Mouse (Mus musculus): ENCODE results near the gene Zfp202. TPM values are rescaled to one million over a fixed set of nuclear protein-coding genes. Genes with fewer than 3 reads are reported as not detected.

Zfp202 gene
- polyA plus RNA-seq, 1 experiment from 2014 or later, result 8.1 TPM

DNA sequence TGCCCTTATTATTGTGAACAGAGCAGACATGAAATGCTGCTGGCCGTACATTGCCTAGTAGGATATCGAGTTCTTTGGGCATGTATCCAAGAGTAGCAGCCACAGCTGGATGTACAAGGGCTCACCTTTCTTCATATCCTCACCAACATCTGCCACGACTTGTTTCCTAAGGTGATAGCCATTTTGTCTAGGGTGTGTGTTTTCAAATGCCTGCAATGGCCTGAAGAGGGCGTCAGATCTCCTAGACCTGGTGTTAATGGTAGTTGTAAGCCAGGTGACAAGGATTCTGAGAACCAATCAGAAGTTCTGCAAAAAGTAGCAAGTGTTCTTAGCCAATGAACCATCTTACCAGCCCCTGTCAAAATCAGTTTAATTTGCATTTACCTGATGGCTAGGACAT is 24.5 kb downstream of the Zfp202 start:
- Histone ChIP-seq H3K9me3 (no peaks in the 10 kb centered on the region), H3K4me2 (no peak overlapping the region), H3K36me3 (peaks cover 19% of the 10 kb centered on the region), H3K27me3 (no peaks in the 10 kb centered on the region), H3K9ac (no peak overlapping the region), H3K4me1 (no peaks in the 10 kb centered on the region), H3K27ac (no peak overlapping the region), H3K4me3 (no peak overlapping the region)
- no peak for ATAC-seq (ENCODE audit: insufficient number of reproducible peaks, insufficient read depth, low FRiP score, low TSS enrichment, low read depth)
- WGBS, result 66% methylated on average over 4 of the region's 4 CpGs

DNA sequence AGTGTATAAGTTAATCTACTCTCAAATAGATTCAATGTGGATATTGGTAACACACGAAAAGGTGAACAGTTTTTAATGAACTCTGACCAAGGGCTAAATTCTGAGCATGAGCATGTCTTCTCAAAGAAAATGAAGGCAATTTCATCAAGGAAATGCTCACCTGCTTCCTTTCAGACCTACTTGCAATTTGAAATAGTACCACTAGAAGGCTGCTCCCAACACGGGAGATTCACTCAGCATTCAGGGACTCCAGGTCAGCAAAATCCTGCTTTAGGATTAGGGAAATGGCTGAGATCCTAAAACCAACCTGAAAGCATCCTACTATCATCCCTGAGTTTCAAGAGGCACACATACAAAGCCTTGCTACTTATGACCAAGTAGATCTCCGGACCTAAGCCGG is 32.2 kb downstream of the Zfp202 start:
- Histone ChIP-seq H3K36me3 (no peaks in the 10 kb centered on the region), H3K4me1 (no peaks in the 10 kb centered on the region), H3K4me2 (no peak overlapping the region), H3K4me3 (no peak overlapping the region), H3K27ac (no peak overlapping the region), H3K27me3 (peaks cover 6% of the 10 kb centered on the region), H3K9me3 (no peaks in the 10 kb centered on the region), H3K9ac (no peak overlapping the region)
- 73% methylated on average over 4 of the region's 4 CpGs for WGBS
- ATAC-seq (ENCODE audit: insufficient number of reproducible peaks, insufficient read depth, low FRiP score, low TSS enrichment, low read depth), result no peak

DNA sequence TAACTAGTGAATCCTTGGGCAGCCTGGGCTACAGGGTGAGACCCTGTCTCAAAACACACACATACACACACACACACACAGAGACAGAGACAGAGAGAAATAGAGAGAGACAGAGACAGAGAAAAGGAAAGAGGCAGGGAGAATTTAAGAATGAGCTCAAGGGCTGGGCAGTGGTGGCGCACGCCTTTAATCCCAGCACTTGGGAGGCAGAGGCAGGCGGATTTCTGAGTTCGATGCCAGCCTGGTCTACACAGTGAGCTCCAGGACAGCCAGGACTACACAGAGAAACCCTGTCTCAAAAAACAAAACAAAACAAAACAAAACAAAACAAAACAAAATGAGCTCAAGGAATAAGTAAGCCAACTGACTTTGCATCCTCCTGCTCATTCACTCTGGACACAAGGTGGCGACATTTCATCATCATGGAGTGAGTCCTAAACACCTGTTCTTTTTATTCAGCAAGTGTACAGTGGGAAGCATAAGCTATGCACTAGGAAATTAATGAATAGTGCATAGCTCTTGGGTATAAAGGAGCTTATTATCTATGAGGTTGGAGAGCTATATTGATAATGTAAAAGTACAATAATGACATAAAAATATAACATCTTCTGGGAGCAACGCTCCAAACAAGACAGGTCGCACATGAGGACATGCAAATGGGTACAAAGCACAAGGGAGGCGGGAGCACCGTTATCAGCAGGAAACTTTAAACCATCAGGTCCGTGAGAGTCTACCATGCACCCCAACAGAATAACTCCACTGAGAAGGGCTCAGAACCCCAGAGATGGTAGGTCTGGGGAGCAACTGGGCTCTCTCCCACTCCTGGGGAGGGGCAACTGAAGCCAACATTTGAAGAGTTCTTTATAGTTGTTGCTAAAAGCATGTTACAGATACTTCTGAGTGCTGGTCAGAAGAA is 36.0 kb downstream of the Zfp202 start:
- no peak for ATAC-seq (ENCODE audit: insufficient number of reproducible peaks, insufficient read depth, low FRiP score, low TSS enrichment, low read depth)
- 70% methylated on average over 10 of the region's 10 CpGs for WGBS

DNA sequence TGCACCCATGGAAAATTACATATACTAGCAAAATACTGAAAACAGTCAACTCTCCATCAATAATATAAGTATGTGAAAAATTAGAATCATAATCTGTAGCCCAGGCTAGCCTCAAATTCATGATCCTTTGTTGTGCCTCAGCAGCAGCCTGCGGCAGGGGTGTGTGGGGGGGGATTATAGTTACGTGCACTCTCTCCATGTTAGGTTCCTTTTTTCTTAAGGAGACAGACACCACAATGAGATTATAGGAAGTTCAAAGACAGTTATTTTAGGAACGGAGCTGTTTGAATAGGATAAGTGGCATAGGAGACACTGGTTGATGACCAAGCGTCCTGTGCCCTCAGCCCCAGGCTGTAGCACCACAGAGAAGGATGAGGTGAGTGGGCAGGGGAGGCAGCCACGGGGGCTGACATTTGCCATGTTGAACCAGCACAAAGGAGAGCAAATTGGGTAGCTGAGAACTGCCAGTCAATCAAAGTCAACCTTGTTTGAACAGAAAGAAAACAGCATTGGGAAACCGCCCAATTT is 36.8 kb downstream of the Zfp202 start:
- Histone ChIP-seq H3K4me2 (no peak overlapping the region), H3K27me3 (peaks cover 10% of the 10 kb centered on the region), H3K9me3 (no peaks in the 10 kb centered on the region), H3K27ac (no peak overlapping the region), H3K4me1 (no peaks in the 10 kb centered on the region), H3K36me3 (no peaks in the 10 kb centered on the region), H3K4me3 (no peak overlapping the region), H3K9ac (no peak overlapping the region)
- no peak for ATAC-seq (ENCODE audit: insufficient number of reproducible peaks, insufficient read depth, low FRiP score, low TSS enrichment, low read depth)
- 40% methylated on average over 6 of the region's 6 CpGs for WGBS

More for the DNA sequence above, 36.0 kb downstream of the Zfp202 start:
- H3K4me2 ChIP-seq, result no peak overlapping the region
- H3K9ac ChIP-seq, result no peak overlapping the region
- no peaks in the 10 kb centered on the region for H3K9me3 ChIP-seq
- H3K4me1 ChIP-seq, result no peaks in the 10 kb centered on the region
- H3K27ac ChIP-seq, result no peak overlapping the region
- no peaks in the 10 kb centered on the region for H3K36me3 ChIP-seq
- no peak overlapping the region for H3K4me3 ChIP-seq
- peaks cover 10% of the 10 kb centered on the region for H3K27me3 ChIP-seq

DNA sequence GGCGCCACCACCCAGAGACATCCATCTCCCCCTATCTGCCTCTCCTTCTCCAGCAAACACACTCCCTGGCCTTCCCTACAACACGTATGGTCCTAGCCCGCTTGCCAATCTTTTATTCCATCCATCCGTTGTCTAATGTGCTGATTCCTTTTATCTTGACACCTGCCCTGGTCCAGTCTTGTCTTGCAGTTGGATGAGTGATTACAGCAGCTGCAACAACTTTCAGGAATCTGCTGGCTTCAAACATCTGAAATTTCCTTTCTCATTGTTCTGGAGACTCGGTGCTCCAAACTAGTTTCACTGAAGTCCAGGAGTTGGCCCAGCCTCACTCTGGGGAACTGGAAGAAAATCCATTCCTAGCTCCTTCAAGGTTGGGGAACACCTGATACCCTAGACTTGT is 37.4 kb downstream of the Zfp202 start:
- no peaks in the 10 kb centered on the region for H3K9me3 ChIP-seq
- WGBS, result 45% methylated on average over 5 of the region's 5 CpGs

DNA sequence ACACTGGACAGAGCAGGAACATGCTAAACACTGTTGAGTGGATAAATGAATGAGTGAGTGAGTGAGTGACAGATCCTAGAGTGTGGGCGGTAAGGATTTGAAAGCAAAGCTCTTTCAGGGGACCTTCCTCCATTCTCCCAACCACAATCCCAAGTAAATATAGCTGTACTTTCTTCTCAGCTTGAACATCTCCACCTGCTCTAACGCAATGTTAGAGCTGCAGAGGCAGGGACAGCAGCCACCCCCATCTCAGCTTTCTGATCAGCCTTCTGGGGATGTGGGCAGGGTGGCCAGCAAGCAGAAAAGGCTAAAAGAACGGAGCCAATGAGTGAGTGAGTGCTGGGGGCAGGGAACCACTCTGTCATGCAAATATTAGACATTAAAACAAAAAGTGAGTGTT is 38.9 kb downstream of the Zfp202 start:
- H3K36me3 ChIP-seq, result no peaks in the 10 kb centered on the region
- H3K4me2 ChIP-seq, result no peak overlapping the region
- 81% methylated on average over 3 of the region's 3 CpGs for WGBS
- ATAC-seq (ENCODE audit: insufficient number of reproducible peaks, insufficient read depth, low FRiP score, low TSS enrichment, low read depth), result no peak
- H3K9me3 ChIP-seq, result no peaks in the 10 kb centered on the region
- no peak overlapping the region for H3K4me3 ChIP-seq
- peaks cover 5% of the 10 kb centered on the region; the same call in 1 of the 2 replicates for H3K4me1 ChIP-seq
- no peak overlapping the region for H3K27ac ChIP-seq
- no peak overlapping the region for H3K9ac ChIP-seq
- peaks cover 10% of the 10 kb centered on the region for H3K27me3 ChIP-seq

More for the DNA sequence above, 37.4 kb downstream of the Zfp202 start:
- no peak overlapping the region for H3K9ac ChIP-seq
- H3K4me2 ChIP-seq, result no peak overlapping the region
- peaks cover 10% of the 10 kb centered on the region for H3K27me3 ChIP-seq
- no peak overlapping the region for H3K4me3 ChIP-seq
- no peak for ATAC-seq (ENCODE audit: insufficient number of reproducible peaks, insufficient read depth, low FRiP score, low TSS enrichment, low read depth)
- no peak overlapping the region for H3K27ac ChIP-seq
- no peaks in the 10 kb centered on the region for H3K36me3 ChIP-seq
- H3K4me1 ChIP-seq, result no peaks in the 10 kb centered on the region

DNA sequence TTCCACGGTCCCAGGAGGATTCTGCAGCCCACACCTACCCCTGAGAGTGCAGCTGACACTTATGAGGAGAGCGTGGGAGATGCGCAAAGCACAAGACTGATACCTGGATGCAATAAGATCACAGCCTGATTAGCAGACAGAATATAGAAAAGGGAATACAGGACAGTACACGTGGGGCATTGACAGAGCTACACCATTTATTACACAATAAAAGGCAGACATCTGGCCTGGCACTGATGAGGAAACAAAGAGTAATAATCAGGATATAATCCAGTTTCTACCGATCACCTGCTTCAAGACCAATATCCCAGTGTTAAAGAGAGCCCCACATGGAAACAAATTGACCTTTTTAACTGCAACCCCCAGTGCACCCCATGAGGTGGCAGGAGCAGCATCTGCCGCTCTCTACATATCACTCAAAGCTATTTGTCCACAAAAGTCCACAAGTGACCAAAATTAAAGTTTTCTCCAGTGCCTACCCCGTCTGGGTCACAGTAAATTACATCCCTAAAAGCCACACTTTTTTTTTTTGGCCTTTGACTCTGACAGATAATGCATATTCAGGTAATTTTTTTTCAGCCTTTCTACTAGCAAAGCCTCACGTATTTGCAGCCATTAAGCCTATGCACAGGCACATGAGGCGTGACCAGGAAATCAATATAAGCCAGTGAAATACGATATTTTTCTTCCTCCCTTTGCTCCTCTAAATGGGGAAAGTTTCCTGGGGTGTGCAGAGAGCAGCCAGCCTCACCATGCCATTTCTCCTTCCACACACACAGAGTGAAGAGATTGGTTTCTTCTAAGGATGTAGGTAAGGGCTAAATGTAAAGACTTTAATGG is 42.3 kb downstream of the Zfp202 start:
- WGBS, result 58% methylated on average over 10 of the region's 10 CpGs
- Histone ChIP-seq H3K9ac (no peak overlapping the region), H3K4me3 (no peak overlapping the region), H3K9me3 (no peaks in the 10 kb centered on the region), H3K27ac (no peak overlapping the region), H3K36me3 (no peaks in the 10 kb centered on the region), H3K4me1 (peaks cover 5% of the 10 kb centered on the region; the same call in 1 of the 2 replicates), H3K4me2 (no peak overlapping the region), H3K27me3 (peaks cover 14% of the 10 kb centered on the region)
- ATAC-seq (ENCODE audit: insufficient number of reproducible peaks, insufficient read depth, low FRiP score, low TSS enrichment, low read depth), result peak; percentile 32; the same call in 1 of the 2 replicates

DNA sequence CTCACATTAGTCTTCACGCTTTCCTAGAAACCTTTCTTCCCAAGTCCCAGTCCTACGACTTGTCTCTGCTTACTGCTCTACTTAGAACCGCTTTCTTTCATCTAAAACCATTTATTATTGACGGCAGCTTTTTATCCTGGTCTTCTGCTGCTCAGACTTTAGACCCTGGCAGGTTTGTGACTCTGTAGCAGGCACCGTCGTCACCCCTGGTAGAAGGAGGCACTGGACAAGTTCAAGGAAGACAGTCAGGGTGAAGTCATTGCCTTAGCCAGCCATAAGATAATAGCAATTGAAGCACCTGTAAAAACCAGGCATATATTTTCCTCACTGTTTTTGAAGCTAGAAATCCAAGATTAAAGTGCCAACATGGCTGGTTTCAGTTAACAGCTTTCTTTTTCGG is 43.1 kb downstream of the Zfp202 start:
- H3K36me3 ChIP-seq, result no peaks in the 10 kb centered on the region
- no peak overlapping the region for H3K27ac ChIP-seq
- H3K9ac ChIP-seq, result no peak overlapping the region
- H3K4me1 ChIP-seq, result peaks cover 5% of the 10 kb centered on the region; the same call in 1 of the 2 replicates
- WGBS, result 88% methylated on average over 7 of the region's 7 CpGs
- H3K27me3 ChIP-seq, result peaks cover 21% of the 10 kb centered on the region
- ATAC-seq (ENCODE audit: insufficient number of reproducible peaks, insufficient read depth, low FRiP score, low TSS enrichment, low read depth), result no peak
- H3K4me2 ChIP-seq, result no peak overlapping the region
- no peak overlapping the region for H3K4me3 ChIP-seq
- no peaks in the 10 kb centered on the region for H3K9me3 ChIP-seq

DNA sequence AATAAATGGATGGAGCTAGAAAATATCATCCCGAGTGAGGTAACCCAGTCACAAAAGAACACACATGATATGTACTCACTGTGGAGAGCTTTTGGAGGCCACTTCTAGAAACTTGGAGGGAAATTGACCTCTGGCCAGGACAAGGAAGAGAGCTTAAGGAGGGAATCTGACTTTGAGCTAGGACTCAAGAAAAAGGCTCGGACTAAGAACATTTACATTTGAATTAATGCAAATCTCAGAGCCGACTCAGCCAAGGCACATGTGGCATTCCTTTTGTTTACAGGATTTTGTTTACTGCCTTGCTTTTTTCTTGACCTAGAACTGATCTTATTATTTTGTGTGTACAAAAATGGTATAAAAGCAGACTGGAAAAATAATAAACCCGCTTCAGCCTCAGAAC is 47.6 kb downstream of the Zfp202 start:
- Histone ChIP-seq H3K27ac (no peak overlapping the region), H3K4me3 (no peak overlapping the region), H3K9me3 (no peaks in the 10 kb centered on the region), H3K4me1 (peaks cover 11% of the 10 kb centered on the region; the same call in 1 of the 2 replicates), H3K4me2 (no peak overlapping the region), H3K9ac (no peak overlapping the region), H3K27me3 (peaks cover 32% of the 10 kb centered on the region), H3K36me3 (no peaks in the 10 kb centered on the region)
- 32% methylated on average over 4 of the region's 4 CpGs for WGBS
- no peak for ATAC-seq (ENCODE audit: insufficient number of reproducible peaks, insufficient read depth, low FRiP score, low TSS enrichment, low read depth)

DNA sequence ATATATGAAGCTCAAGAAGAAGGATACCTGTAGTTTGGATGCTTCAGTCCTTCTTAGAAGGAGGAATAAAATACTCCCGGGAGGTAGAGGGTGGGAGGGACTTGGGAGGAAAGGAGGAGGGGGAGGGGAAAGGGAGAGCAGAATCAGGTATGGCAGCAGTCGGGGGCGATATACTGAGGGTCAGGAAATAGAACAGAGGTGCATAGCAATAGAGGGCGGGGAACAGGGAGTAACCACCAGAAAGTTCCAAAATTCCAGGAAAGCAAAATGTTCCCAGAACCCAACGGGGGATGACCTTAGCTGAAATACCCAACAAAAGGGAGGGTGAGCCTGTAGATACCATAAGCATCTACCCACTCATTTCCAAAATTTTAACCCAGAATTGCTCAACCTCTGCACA is 48.2 kb downstream of the Zfp202 start:
- WGBS, result 21% methylated on average over 5 of the region's 5 CpGs
- Histone ChIP-seq H3K9me3 (no peaks in the 10 kb centered on the region), H3K4me2 (no peak overlapping the region), H3K27ac (no peak overlapping the region), H3K4me3 (no peak overlapping the region), H3K36me3 (no peaks in the 10 kb centered on the region), H3K27me3 (peaks cover 32% of the 10 kb centered on the region), H3K4me1 (peaks cover 9% of the 10 kb centered on the region; the same call in 1 of the 2 replicates), H3K9ac (no peak overlapping the region)
- no peak for ATAC-seq (ENCODE audit: insufficient number of reproducible peaks, insufficient read depth, low FRiP score, low TSS enrichment, low read depth)

DNA sequence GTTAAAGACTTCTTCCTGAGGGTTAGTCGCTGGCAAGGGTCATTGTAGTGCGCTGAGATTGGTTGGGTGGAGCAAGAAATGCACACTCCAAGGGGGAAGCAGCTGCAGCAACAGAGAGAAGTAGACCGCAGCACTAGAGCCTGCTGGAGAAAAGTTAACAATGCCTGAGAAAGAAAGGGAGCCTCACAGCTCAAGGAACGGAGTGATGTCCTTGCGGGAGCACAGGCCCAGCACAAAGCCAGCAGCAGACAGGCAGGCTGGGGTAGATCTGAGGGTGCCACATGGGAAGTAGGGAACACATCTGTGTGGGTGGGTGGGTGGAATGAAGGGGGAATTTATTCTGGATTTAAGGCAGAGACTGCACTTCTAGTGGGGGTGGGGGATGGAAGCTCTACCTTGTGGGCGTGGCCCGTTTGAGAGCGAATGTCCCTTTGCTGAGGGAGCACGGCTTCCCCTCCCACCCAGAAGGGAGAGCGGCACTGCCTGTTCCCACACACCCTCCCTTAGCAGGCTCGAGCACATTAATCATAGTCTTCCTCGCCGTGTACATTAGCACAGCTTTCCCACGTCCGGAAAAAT is 49.2 kb downstream of the Zfp202 start:
- Histone ChIP-seq H3K4me3 (peak overlapping the region; percentile 47), H3K9me3 (no peaks in the 10 kb centered on the region), H3K4me2 (peak overlapping the region; percentile 77), H3K4me1 (peaks cover 12% of the 10 kb centered on the region; the same call in 1 of the 2 replicates), H3K27me3 (peaks cover 32% of the 10 kb centered on the region), H3K9ac (peak overlapping the region; percentile 64), H3K27ac (no peak overlapping the region), H3K36me3 (no peaks in the 10 kb centered on the region)
- under 1% methylated on average over 15 of the region's 15 CpGs for WGBS
- ATAC-seq (ENCODE audit: insufficient number of reproducible peaks, insufficient read depth, low FRiP score, low TSS enrichment, low read depth), result peak; percentile 64; the same call in 1 of the 2 replicates
